Mouse (Mus musculus) megakaryocyte, embryonic 14.5 days (primary cell): ENCODE results near the gene Fcho2.

Experiments used
- FLI1 ChIP-seq: IDR thresholded peaks from 2 replicates; pipeline ENCODE4 v1.6.1; 2012; ENCODE audit warnings: low read length, inconsistent platforms, mixed read lengths
- GATA1 ChIP-seq: IDR thresholded peaks from 3 replicates; pipeline ENCODE4 v1.6.1; 2012; ENCODE audit warnings: mixed read lengths, low read length, inconsistent platforms, borderline replicate concordance

GRCm38 (mm10) chr13:98834723-98835122 lies 19.5 kb upstream of the Fcho2 start:
- TF ChIP-seq GATA1 (no peak), FLI1 (no peak)
